Mouse (Mus musculus): ENCODE measurements around the gene Olfr764-ps1. TPM values are rescaled to one million over a fixed set of nuclear protein-coding genes. Genes with fewer than 3 reads are reported as not detected.
"Not testable (repeated sequence)": the region's sequence is repeated elsewhere in the genome, so short reads cannot be mapped to it uniquely, and the experiment has no call there.

Gene Olfr764-ps1
- polyA plus RNA-seq, 1 experiment from 2014 or later = not detected

DNA sequence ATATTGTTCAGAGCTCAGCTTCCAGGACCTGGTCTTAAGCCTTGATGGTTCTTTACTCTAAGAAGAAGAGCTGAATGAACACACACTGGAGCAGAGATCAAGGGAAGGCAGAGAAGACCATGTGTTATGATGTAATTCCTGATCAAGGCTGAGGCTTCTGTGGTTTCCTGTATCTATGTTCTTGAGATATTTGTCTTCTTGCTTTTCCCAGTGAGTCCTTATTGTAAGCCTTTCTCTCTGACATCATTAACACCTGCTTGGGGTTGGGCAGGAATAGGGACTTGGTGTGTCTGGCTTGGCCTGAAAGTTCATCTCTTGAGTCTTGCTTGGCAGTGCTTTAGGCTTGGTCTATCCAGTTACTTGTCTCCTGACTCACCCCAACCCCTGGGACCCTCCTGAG is 48.7 kb downstream of the Olfr764-ps1 start:
- Histone ChIP-seq H3K27me3 (ENCODE audit: low read depth, poor library complexity, severe bottlenecking) (no peaks in the 10 kb centered on the region), H3K4me1 (no peaks in the 10 kb centered on the region), H3K9me3 (replicated peaks) (no peaks in the 10 kb centered on the region), H3K36me3 (no peaks in the 10 kb centered on the region), H3K27ac (no peak overlapping the region), H3K4me3 (no peak overlapping the region)
- no peak for DNase-seq (ENCODE audit: low spot score)

- DNase-seq (ENCODE audit: low spot score); H3K27ac ChIP-seq; H3K4me3 ChIP-seq; H3K4me1 ChIP-seq; H3K36me3 ChIP-seq; H3K9me3 ChIP-seq (replicated peaks); H3K27me3 ChIP-seq (ENCODE audit: low read depth, poor library complexity, severe bottlenecking): not testable (repeated sequence)
- 62% methylated on average over 7 of the region's 10 CpGs for whole genome bisulfite sequencing
Measured at GRCm38 (mm10) chr10:128990129-128990850, 49.4 kb downstream of the Olfr764-ps1 start.

DNA sequence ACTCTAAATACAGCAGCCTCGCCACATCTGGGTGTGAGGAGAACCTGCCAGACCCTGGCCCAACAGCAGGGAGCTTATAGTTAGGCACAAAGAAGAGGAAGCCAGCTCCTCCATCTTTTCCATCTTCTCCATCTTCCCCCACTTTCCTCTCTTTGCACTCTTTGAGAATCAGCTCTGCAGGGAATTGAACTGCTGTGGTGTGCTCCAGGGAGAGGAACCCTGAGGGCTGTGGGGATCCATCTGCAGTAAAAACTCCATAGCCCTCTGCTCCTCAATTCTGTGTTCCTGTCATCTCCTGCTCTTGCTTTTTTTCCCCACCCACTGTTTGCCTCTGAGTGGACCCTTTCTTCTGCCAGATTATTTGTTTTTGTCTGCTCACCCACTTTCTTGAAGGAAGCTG is 50.6 kb downstream of the Olfr764-ps1 start, which contains the start of gene Olfr9:
Gene Olfr9 (plus strand): TSS at position 301 of the 400 bp plus-strand sequence.
- H3K36me3 ChIP-seq; DNase-seq (ENCODE audit: low spot score); H3K9me3 ChIP-seq (replicated peaks); H3K4me3 ChIP-seq; H3K27ac ChIP-seq; H3K27me3 ChIP-seq (ENCODE audit: low read depth, poor library complexity, severe bottlenecking); H3K4me1 ChIP-seq: not testable (repeated sequence)
- 28% methylated on average over 1 of the region's 1 CpGs for WGBS

Other genes with a start within 250 kb of the Olfr764-ps1 start
- gene Mmp19, start 249.0 kb downstream of the Olfr764-ps1 start, polyA plus RNA-seq (2016; fragmentation: Nextera tagmentation; extraction: Ambion mirVana) = 0.21 and 0.30 TPM in 2 replicates
- gene Dnajc14, start 235.8 kb downstream of the Olfr764-ps1 start, polyA plus RNA-seq (2016; fragmentation: Nextera tagmentation; extraction: Ambion mirVana) = 47.7 and 54.0 TPM in 2 replicates
- 14.8 and 19.8 TPM in 2 replicates for gene Tmem198b, start 235.5 kb downstream of the Olfr764-ps1 start, polyA plus RNA-seq (2016; fragmentation: Nextera tagmentation; extraction: Ambion mirVana)
- 245 and 250 TPM in 2 replicates for gene Sarnp, start 222.6 kb downstream of the Olfr764-ps1 start, polyA plus RNA-seq (2016; fragmentation: Nextera tagmentation; extraction: Ambion mirVana)
- gene Ormdl2, start 218.3 kb downstream of the Olfr764-ps1 start, polyA plus RNA-seq (2016; fragmentation: Nextera tagmentation; extraction: Ambion mirVana) = 52.9 and 62.9 TPM in 2 replicates
- 16.2 TPM in 2 replicates for gene Gdf11, start 148.2 kb downstream of the Olfr764-ps1 start, polyA plus RNA-seq (2016; fragmentation: Nextera tagmentation; extraction: Ambion mirVana)
- 430 and 439 TPM in 2 replicates for gene Cd63, start 138.9 kb downstream of the Olfr764-ps1 start, polyA plus RNA-seq (2016; fragmentation: Nextera tagmentation; extraction: Ambion mirVana)
- gene Rdh5, start 117.0 kb downstream of the Olfr764-ps1 start, polyA plus RNA-seq (2016; fragmentation: Nextera tagmentation; extraction: Ambion mirVana) = 9.2 and 10.2 TPM in 2 replicates
- gene Bloc1s1, start 115.9 kb downstream of the Olfr764-ps1 start, polyA plus RNA-seq (2016; fragmentation: Nextera tagmentation; extraction: Ambion mirVana) = 168 and 182 TPM in 2 replicates
- gene Itga7, start 106.1 kb downstream of the Olfr764-ps1 start, polyA plus RNA-seq (2016; fragmentation: Nextera tagmentation; extraction: Ambion mirVana) = 0.15 and 0.24 TPM in 2 replicates
- gene Mettl7b, start 78.9 kb downstream of the Olfr764-ps1 start, polyA plus RNA-seq (2016; fragmentation: Nextera tagmentation; extraction: Ambion mirVana) = 0.11 TPM in 1 of 2 replicates, not detected in the other
- gene Olfr9, start 50.5 kb downstream of the Olfr764-ps1 start, polyA plus RNA-seq (2016; fragmentation: Nextera tagmentation; extraction: Ambion mirVana) = not detected in 2 replicates
- gene Olfr763, start 29.1 kb downstream of the Olfr764-ps1 start, polyA plus RNA-seq (2016; fragmentation: Nextera tagmentation; extraction: Ambion mirVana) = not detected in 2 replicates
- not detected in 2 replicates for gene Olfr765, start 10.1 kb upstream of the Olfr764-ps1 start, polyA plus RNA-seq (2016; fragmentation: Nextera tagmentation; extraction: Ambion mirVana)
- not detected in 2 replicates for gene Olfr766-ps1, start 29.1 kb upstream of the Olfr764-ps1 start, polyA plus RNA-seq (2016; fragmentation: Nextera tagmentation; extraction: Ambion mirVana)
- gene Olfr767, start 43.0 kb upstream of the Olfr764-ps1 start, polyA plus RNA-seq (2016; fragmentation: Nextera tagmentation; extraction: Ambion mirVana) = not detected in 2 replicates
- gene Olfr768, start 59.5 kb upstream of the Olfr764-ps1 start, polyA plus RNA-seq (2016; fragmentation: Nextera tagmentation; extraction: Ambion mirVana) = not detected in 2 replicates
- not detected in 2 replicates for gene Olfr769, start 78.0 kb upstream of the Olfr764-ps1 start, polyA plus RNA-seq (2016; fragmentation: Nextera tagmentation; extraction: Ambion mirVana)
- gene Olfr770, start 99.1 kb upstream of the Olfr764-ps1 start, polyA plus RNA-seq (2016; fragmentation: Nextera tagmentation; extraction: Ambion mirVana) = not detected in 2 replicates
- not detected in 2 replicates for gene Olfr771, start 124.9 kb upstream of the Olfr764-ps1 start, polyA plus RNA-seq (2016; fragmentation: Nextera tagmentation; extraction: Ambion mirVana)
- gene Olfr772, start 138.0 kb upstream of the Olfr764-ps1 start, polyA plus RNA-seq (2016; fragmentation: Nextera tagmentation; extraction: Ambion mirVana) = not detected in 2 replicates
- not detected in 2 replicates for gene Olfr773, start 147.5 kb upstream of the Olfr764-ps1 start, polyA plus RNA-seq (2016; fragmentation: Nextera tagmentation; extraction: Ambion mirVana)
- not detected in 2 replicates for gene Olfr774, start 196.3 kb upstream of the Olfr764-ps1 start, polyA plus RNA-seq (2016; fragmentation: Nextera tagmentation; extraction: Ambion mirVana)
- not detected in 2 replicates for gene Olfr775, start 208.5 kb upstream of the Olfr764-ps1 start, polyA plus RNA-seq (2016; fragmentation: Nextera tagmentation; extraction: Ambion mirVana)
- gene Olfr776, start 219.2 kb upstream of the Olfr764-ps1 start, polyA plus RNA-seq (2016; fragmentation: Nextera tagmentation; extraction: Ambion mirVana) = not detected in 2 replicates
- gene Olfr777, start 231.6 kb upstream of the Olfr764-ps1 start, polyA plus RNA-seq (2016; fragmentation: Nextera tagmentation; extraction: Ambion mirVana) = not detected in 2 replicates

Data from limb, embryonic 10.5 days (tissue).